ENCODE assay signal across 23 mouse cellular contexts in genomic region chr1:92343161-92343598, GRCm38 (mm10).
DNase-seq lines count a peak whose midpoint lies in the region; ATAC-seq lines count a peak whose summit lies in the region.
"Had no signal": no experiment of that assay in that cellular context is flagged by ENCODE, and none has a peak within 500 bp of the region (broad histone marks: within the 10 kb centered on the region; RNA-seq: fewer than 3 reads in every experiment).

No protein-coding gene starts in this region.

- WGBS in heart, embryonic 10.5 days, result 85% methylated on average over 5 of the region's 5 CpGs
- 92% methylated on average over 5 of the region's 5 CpGs for WGBS in intestine, embryonic 16.5 days

- intact Hi-C loops in heart, postnatal 25 days (cut with DNase I), result no loop called here

- no peaks in the 10 kb centered on the region for H3K9me3 ChIP-seq in heart, embryonic 10.5 days
- peaks cover 6% of the 10 kb centered on the region for H3K9me3 ChIP-seq in intestine, embryonic 16.5 days (ENCODE audit: control insufficient read depth, low read length)
- H3K9me3 ChIP-seq: embryonic facial prominence, embryonic 15.5 days; G1E; hindbrain, embryonic 15.5 days; limb, embryonic 12.5 days; liver, embryonic 12.5 days had no signal

- peak; percentile 59 to 61 for DNase-seq in heart, adult 18-20 months
- DNase-seq in heart, postnatal 25 days (ENCODE audit: low spot score), result no peak
- peak; percentile 24 for DNase-seq in gastrocnemius, postnatal 10 days
- DNase-seq in heart, embryonic 10.5 days (ENCODE audit: low spot score), result peak; percentile 63
- peak; percentile 27 for DNase-seq in heart, postnatal 4 days
- no peak for DNase-seq in right cerebral cortex, postnatal 36 days (ENCODE audit: low spot score in 2 of 2)
- DNase-seq in layer of hippocampus, postnatal 36 days, result no peak
- DNase-seq: B cell, adult 2 months; cerebellum, adult 11 months; cerebellum, adult 9-11 months; forebrain, postnatal 0 days; kidney, adult 8-10 months; kidney, postnatal 10 days; lung, adult 18-20 months; spleen, adult 18-20 months had no signal

- H3K4me3 ChIP-seq in heart, embryonic 10.5 days, result no peak overlapping the region
- H3K4me3 ChIP-seq in intestine, embryonic 16.5 days (ENCODE audit: low read length), result no peak overlapping the region
- H3K4me3 ChIP-seq: embryonic facial prominence, embryonic 15.5 days; hindbrain, embryonic 15.5 days; limb, embryonic 12.5 days; liver, embryonic 12.5 days had no signal

- no peak overlapping the region for H3K9ac ChIP-seq in intestine, embryonic 16.5 days (ENCODE audit: low read depth, low read length)
- H3K9ac ChIP-seq: embryonic facial prominence, embryonic 15.5 days; forebrain, postnatal 0 days; hindbrain, embryonic 15.5 days; limb, embryonic 12.5 days; liver, embryonic 12.5 days had no signal

- peak overlapping the region; percentile 22; the same call in 1 of the 2 replicates for H3K27ac ChIP-seq in heart, embryonic 10.5 days
- H3K27ac ChIP-seq in intestine, embryonic 16.5 days (ENCODE audit: low read length), result no peak overlapping the region
- H3K27ac ChIP-seq: embryonic facial prominence, embryonic 15.5 days; hindbrain, embryonic 15.5 days; limb, embryonic 12.5 days; liver, embryonic 12.5 days had no signal

- no peak overlapping the region for H3K4me2 ChIP-seq in intestine, embryonic 16.5 days (ENCODE audit: low read depth, low read length)
- H3K4me2 ChIP-seq: embryonic facial prominence, embryonic 15.5 days; hindbrain, embryonic 15.5 days; limb, embryonic 12.5 days; liver, embryonic 12.5 days had no signal

- no peak for ATAC-seq in intestine, embryonic 16.5 days
- ATAC-seq: forebrain, postnatal 0 days; liver, embryonic 12.5 days; midbrain, embryonic 16.5 days; Patski had no signal

- H3K27me3 ChIP-seq in heart, embryonic 10.5 days (ENCODE audit: insufficient read depth, poor library complexity, severe bottlenecking), result peaks cover 7% of the 10 kb centered on the region; the same call in 1 of the 2 replicates
- no peaks in the 10 kb centered on the region; the same call in 1 of the 2 replicates for H3K27me3 ChIP-seq in intestine, embryonic 16.5 days (replicated peaks; ENCODE audit: control insufficient read depth, insufficient read depth, low read length)
- H3K27me3 ChIP-seq: embryonic facial prominence, embryonic 15.5 days; hindbrain, embryonic 15.5 days; limb, embryonic 12.5 days; liver, embryonic 12.5 days; Patski had no signal

- peaks cover 13% of the 10 kb centered on the region; the same call in 1 of the 2 replicates for H3K4me1 ChIP-seq in heart, embryonic 10.5 days
- no peaks in the 10 kb centered on the region for H3K4me1 ChIP-seq in intestine, embryonic 16.5 days (ENCODE audit: control insufficient read depth, insufficient read depth, low read length)
- H3K4me1 ChIP-seq: hindbrain, embryonic 15.5 days; liver, embryonic 12.5 days had no signal

- H3K36me3 ChIP-seq in heart, embryonic 10.5 days, result no peaks in the 10 kb centered on the region
- H3K36me3 ChIP-seq in intestine, embryonic 16.5 days (ENCODE audit: control insufficient read depth, insufficient read depth, low read length), result no peaks in the 10 kb centered on the region
- H3K36me3 ChIP-seq: embryonic facial prominence, embryonic 15.5 days; G1E; hindbrain, embryonic 15.5 days; limb, embryonic 12.5 days; liver, embryonic 12.5 days had no signal

Comparison
In these comparisons a context has a peak if more than half of its experiments do, and no peak if none do; other contexts are left out.
1. DNase-seq: peak in heart, adult 18-20 months (2 of 2), gastrocnemius, postnatal 10 days (single experiment), heart, embryonic 10.5 days (single experiment) and heart, postnatal 4 days (single experiment); none in heart, postnatal 25 days (single experiment), right cerebral cortex, postnatal 36 days (0 of 2) and layer of hippocampus, postnatal 36 days (0 of 2).